Mouse (Mus musculus) spleen, adult 2 months (tissue): ENCODE data around the gene Qprt.

ENCODE experiments used
- CTCF ChIP-seq: fragments of 200-500 bp; IDR thresholded peaks from 2 replicates; pipeline ENCODE4 v1.5.1; 2011; ENCODE audit warnings: mild to moderate bottlenecking, inconsistent platforms; ENCODE audit not compliant: insufficient read depth, insufficient read length, insufficient replicate concordance; ENCODE audit errors: extremely low read depth
- POLR2A ChIP-seq: fragments of 200-500 bp; IDR thresholded peaks from 2 replicates; pipeline ENCODE4 v1.6.1; 2011; ENCODE audit warnings: low read depth, low read length, inconsistent platforms

DNA sequence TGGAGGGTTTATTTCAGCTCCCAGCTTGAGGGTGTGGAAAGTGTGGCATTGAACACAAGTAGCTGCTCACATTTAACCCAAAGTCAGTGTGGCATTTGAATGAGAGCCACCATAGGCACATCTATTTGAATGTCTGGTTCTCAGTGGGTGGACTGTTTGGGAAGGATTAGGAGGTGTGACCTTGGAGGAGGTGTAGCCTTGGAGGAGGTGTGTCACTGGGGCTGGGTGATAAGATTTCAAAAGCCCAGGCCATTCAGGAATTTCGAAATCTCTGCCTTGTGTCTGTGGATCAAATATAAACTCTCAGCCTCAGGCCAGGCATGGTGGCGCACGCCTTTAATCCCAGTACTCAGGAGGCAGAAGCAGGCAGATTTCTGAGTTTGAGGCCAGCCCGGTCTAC is 23.1 kb downstream of the Qprt start:
- TF ChIP-seq CTCF (no peak), POLR2A (no peak)
